Mouse (Mus musculus) midbrain, embryonic 16.5 days (tissue): ENCODE measurements at regions not wholly inside any gene's neighbourhood (a gene's known extent, or its start where the extent isn't known, plus 50 kb on each side); places are given as distances from the start of the nearest gene placed in this dataset.

ENCODE experiments used
- ATAC-seq: fragments of 200-750 bp; cut with Nextera tagmentation; 2 replicates; pipeline ENCODE4 v1.8.0; 2017; ENCODE audit warnings: moderate TSS enrichment
- H3K27ac ChIP-seq: fragments of 300-500 bp; sonication (generic); 2 replicates; pipeline ENCODE4 v1.5.1; 2014; ENCODE audit warnings: mild to moderate bottlenecking, low read length, mixed read lengths
- H3K27me3 ChIP-seq: fragments of 300-500 bp; sonication (generic); 2 replicates; pipeline ENCODE4 v1.6.1; 2014; ENCODE audit warnings: low read depth, low read length, mixed read lengths; ENCODE audit not compliant: control insufficient read depth, insufficient read depth
- H3K36me3 ChIP-seq: fragments of 300-500 bp; sonication (generic); 2 replicates; pipeline ENCODE4 v1.6.1; 2014; ENCODE audit warnings: mild to moderate bottlenecking, low read length, moderate library complexity, mixed read lengths; ENCODE audit not compliant: control insufficient read depth, insufficient read depth
- H3K4me1 ChIP-seq: fragments of 300-500 bp; sonication (generic); 2 replicates; pipeline ENCODE4 v1.6.1; 2014; ENCODE audit warnings: mild to moderate bottlenecking, low read length, mixed read lengths; ENCODE audit not compliant: control insufficient read depth, insufficient read depth
- H3K4me2 ChIP-seq: fragments of 300-500 bp; sonication (generic); 2 replicates; pipeline ENCODE4 v1.6.1; 2014; ENCODE audit warnings: mild to moderate bottlenecking, low read length, mixed read lengths
- H3K4me3 ChIP-seq: fragments of 300-500 bp; sonication (generic); 2 replicates; pipeline ENCODE4 v1.5.1; 2014; ENCODE audit warnings: low read depth, mild to moderate bottlenecking, low read length, moderate library complexity, mixed read lengths
- H3K9ac ChIP-seq: fragments of 300-500 bp; sonication (generic); 2 replicates; pipeline ENCODE4 v1.6.1; 2014; ENCODE audit warnings: low read depth, low read length, mixed read lengths
- H3K9me3 ChIP-seq: fragments of 300-500 bp; sonication (generic); replicated peaks from 2 replicates; pipeline ENCODE4 v1.6.1; 2014; ENCODE audit warnings: mild to moderate bottlenecking, low read length, mixed read lengths; ENCODE audit not compliant: control insufficient read depth, poor library complexity, severe bottlenecking
- WGBS: fragments of 180-500 bp; shearing (Covaris S2); extraction: QIAGEN DNeasy Blood & Tissue Kit; methylation state at CpG from one replicate; pipeline ENCODE4 v1.1.7; 2014; 5-methylcytosine and 5-hydroxymethylcytosine counted together

DNA sequence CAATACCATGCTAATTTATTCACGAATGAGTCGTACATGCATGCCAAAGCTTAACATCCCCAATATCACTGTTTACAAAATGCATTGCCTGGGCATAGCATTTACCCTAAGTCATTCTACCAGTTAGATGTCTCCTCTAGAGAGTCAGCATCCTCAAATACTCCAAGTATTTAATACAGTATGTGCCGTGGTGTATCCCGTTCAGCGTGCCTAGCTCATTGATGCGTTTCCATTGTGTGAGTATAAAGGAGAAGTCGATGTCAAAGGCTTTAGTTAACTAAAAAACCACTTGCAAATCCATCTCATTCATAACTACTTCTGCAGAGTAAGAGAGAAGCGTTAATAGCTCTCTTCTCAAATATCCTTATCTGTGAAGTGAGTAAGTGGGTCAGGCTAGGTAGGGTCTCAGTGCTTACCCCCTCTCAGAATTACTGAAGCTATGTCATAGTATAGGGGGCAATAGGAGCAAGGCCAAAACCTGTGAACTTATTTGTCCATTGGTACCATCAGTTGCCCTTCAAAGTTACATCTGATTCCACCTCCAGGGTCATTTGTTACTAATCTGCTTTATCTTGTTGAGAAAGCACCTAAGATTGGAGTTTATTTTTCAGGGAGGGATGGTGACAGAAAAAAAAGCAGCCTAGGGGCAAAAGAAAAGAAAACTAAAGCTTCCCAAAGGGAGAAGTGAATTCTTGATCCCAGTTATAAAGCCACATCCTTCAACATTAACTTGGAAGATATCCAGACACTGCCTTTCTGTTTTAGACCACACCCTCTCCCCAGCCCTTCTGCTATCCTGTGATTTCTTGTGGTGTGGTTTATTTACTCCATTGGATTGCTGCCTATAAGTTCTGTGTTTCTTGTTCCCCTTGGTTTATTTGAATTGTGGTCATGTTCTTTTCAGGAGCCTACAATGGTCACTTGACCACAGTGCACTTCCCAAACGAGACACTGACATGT lies 427.2 kb upstream of the Ubash3b start:
- 24% methylated on average over 9 of the region's 9 CpGs for WGBS
- Histone ChIP-seq H3K4me3 (peak overlapping the region; percentile 35), H3K27ac (peak overlapping the region; percentile 89), H3K4me1 (peaks cover 45% of the 10 kb centered on the region), H3K9me3 (no peaks in the 10 kb centered on the region), H3K27me3 (no peaks in the 10 kb centered on the region), H3K36me3 (peaks cover 12% of the 10 kb centered on the region), H3K9ac (peak overlapping the region; percentile 69), H3K4me2 (peak overlapping the region; percentile 96)
- no peak for ATAC-seq

DNA sequence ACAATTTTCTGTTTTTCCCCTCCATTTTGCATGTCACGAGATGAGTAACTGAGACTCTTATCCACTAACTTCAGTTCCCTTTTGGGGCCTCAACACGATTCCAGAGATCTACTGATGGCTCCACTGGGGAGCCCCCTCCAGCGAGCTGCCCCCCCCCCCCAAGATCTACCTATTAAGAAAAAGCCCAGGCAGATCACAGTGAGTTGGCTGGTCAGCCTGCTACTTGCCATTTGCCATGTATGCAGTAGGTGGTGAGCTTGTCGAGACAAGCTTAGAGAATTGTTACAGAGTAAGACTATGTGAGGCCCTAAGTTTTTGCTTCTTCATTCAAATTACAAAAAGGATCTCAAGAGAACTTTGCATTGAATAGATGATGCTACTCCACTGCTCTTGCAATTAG lies 426.3 kb upstream of the Ubash3b start:
- peak overlapping the region; percentile 52 for H3K4me3 ChIP-seq
- no peak for ATAC-seq
- H3K36me3 ChIP-seq: peaks cover 12% of the 10 kb centered on the region
- H3K9me3 ChIP-seq: no peaks in the 10 kb centered on the region
- peak overlapping the region; percentile 99 for H3K27ac ChIP-seq
- peak overlapping the region; percentile 90 for H3K9ac ChIP-seq
- WGBS: 12% methylated on average over 4 of the region's 4 CpGs
- H3K4me2 ChIP-seq: peak overlapping the region; percentile 96
- peaks cover 40% of the 10 kb centered on the region for H3K4me1 ChIP-seq
- H3K27me3 ChIP-seq: no peaks in the 10 kb centered on the region

DNA sequence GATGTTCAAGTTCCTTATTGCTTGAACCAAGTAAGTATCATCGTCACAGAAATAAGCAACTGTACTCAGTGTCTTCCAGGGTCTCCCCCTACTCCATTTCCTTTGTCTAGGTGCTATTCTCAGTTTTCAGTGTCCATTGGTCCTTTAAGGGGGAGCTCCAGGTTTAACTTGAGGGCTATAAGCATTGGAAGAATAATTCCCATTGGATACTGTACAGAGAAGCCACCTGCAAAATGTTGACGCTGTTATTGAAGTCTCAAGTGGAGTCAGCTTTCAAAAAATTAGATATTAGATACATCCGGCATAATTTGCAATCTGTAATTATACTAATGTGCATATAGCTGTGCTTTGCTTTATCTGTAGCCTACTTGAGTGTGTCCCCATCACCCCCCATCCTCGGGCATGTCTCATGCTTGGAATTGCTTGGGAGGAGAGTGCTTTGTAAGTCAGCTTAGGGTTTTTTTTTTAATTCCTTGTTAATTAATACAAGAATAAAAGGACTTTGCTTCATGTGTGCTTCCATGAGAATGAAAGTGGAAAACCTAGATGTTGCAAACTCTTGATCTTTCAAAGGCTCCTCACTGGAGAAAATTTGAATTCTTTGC lies 425.6 kb upstream of the Ubash3b start:
- WGBS: 18% methylated on average over 4 of the region's 4 CpGs
- H3K4me1 ChIP-seq: peaks cover 35% of the 10 kb centered on the region
- no peak for ATAC-seq
- no peaks in the 10 kb centered on the region for H3K27me3 ChIP-seq
- peaks cover 12% of the 10 kb centered on the region for H3K36me3 ChIP-seq
- peak overlapping the region; percentile 96 for H3K4me2 ChIP-seq
- peak overlapping the region; percentile 99 for H3K27ac ChIP-seq
- peak overlapping the region; percentile 90 for H3K9ac ChIP-seq
- no peaks in the 10 kb centered on the region for H3K9me3 ChIP-seq
- peak overlapping the region; percentile 52 for H3K4me3 ChIP-seq

DNA sequence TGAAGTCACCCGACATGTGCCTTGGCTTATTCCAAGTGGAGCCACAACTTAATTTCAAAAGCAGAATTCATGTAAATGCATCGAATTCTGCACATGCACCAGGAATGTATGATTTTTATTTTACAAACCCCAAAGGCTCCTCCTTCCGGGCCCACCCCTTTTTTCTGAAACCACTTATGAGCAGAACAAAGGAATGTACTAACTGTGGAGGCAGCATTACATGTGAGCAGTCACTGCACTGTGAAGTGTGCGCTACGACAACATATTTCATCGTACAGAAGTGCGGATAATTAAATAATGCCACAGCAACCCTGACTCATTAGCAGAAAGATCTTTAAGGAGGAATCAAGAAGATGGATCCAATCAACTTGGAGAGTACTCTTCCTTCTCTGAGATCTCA lies 424.8 kb upstream of the Ubash3b start:
- Histone ChIP-seq H3K4me3 (peak overlapping the region; percentile 52), H3K9me3 (no peaks in the 10 kb centered on the region), H3K27me3 (no peaks in the 10 kb centered on the region), H3K27ac (peak overlapping the region; percentile 99), H3K4me1 (peaks cover 30% of the 10 kb centered on the region), H3K9ac (peak overlapping the region; percentile 90), H3K4me2 (peak overlapping the region; percentile 96), H3K36me3 (peaks cover 12% of the 10 kb centered on the region)
- 8% methylated on average over 7 of the region's 7 CpGs for WGBS
- peak; percentile 74 for ATAC-seq

DNA sequence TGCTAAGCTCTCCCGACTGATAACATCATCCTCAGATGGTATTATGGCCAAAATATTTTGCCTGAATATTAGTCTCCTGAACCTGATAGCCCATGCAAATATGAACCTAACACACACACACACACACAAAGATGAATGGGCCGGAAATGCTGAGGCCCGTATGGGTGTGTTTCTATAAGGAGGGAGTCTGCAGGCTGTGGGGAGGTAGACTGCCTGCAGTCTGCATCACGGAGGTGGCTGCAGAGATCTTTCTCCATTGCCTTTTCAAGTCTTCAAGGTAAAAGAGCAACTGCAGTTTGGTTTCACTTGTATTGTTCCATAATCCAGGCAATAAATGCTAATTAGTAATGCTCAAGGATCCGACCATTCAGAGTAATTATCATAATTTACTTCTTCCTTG lies 424.3 kb upstream of the Ubash3b start:
- ATAC-seq: no peak
- WGBS: 3% methylated on average over 5 of the region's 5 CpGs
- Histone ChIP-seq H3K27me3 (no peaks in the 10 kb centered on the region), H3K9me3 (no peaks in the 10 kb centered on the region), H3K4me1 (peaks cover 25% of the 10 kb centered on the region), H3K36me3 (peaks cover 8% of the 10 kb centered on the region), H3K27ac (peak overlapping the region; percentile 99), H3K4me3 (peak overlapping the region; percentile 52), H3K4me2 (peak overlapping the region; percentile 96), H3K9ac (peak overlapping the region; percentile 90)

DNA sequence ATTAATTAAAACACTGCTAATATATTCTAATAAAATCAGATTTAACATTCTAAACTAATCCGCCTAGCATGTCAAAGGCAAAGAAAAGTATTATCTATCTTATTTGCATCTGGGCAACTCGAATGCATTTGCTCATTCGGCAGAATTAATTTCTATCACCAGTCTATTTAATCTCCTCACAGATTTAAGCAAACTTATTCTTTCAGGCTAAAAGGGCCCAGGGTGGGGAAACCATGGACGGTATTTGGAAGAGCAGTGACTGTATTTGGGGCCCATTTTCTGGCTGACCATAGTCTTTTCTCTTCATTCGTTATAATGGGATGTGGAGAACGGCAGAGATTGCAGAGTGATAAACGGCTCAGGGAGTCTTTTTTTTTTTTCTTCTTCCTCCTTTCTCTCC lies 423.5 kb upstream of the Ubash3b start:
- Histone ChIP-seq H3K4me2 (peak overlapping the region; percentile 68), H3K9me3 (no peaks in the 10 kb centered on the region), H3K9ac (peak overlapping the region; percentile 83), H3K36me3 (peaks cover under 1% of the 10 kb centered on the region; the same call in 1 of the 2 replicates), H3K4me1 (peaks cover 17% of the 10 kb centered on the region), H3K4me3 (peak overlapping the region; percentile 52), H3K27me3 (no peaks in the 10 kb centered on the region), H3K27ac (peak overlapping the region; percentile 96)
- WGBS: 3% methylated on average over 7 of the region's 7 CpGs
- ATAC-seq: no peak

DNA sequence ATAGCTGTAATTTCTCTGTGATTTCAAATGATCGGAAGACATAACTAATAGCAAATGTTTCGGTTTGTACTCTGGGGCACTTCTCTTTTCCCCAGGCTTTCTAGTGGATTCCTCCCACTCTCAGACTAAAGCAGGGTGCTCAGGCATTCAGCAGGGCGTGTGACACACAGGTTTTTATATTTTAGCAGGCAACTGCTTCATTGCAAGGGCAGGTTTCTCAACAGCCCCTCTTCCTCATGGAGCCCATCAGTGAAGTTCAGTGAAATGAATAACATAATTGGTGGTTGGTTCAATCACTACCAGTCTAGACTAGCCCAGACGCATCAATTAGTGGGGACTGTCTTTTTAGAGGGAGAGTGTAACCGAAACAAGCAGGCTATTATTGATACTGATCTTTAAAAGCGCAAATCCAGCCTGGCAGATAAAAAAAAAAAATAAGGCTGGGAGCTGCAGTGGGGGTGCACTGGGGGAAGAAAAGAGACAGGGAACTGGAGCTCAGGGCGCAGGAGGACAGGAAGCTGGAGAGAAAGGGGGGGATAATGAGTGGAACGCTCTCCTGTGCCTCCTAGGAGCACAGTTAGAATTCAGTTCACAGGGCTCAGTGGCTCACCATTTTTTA lies 422.3 kb upstream of the Ubash3b start:
- Histone ChIP-seq H3K4me1 (peaks cover 5% of the 10 kb centered on the region), H3K4me2 (peak overlapping the region; percentile 50), H3K4me3 (peak overlapping the region; percentile 69), H3K27me3 (no peaks in the 10 kb centered on the region), H3K27ac (peak overlapping the region; percentile 95), H3K36me3 (no peaks in the 10 kb centered on the region), H3K9ac (peak overlapping the region; percentile 89), H3K9me3 (no peaks in the 10 kb centered on the region)
- no peak for ATAC-seq
- WGBS: 3% methylated on average over 8 of the region's 8 CpGs

DNA sequence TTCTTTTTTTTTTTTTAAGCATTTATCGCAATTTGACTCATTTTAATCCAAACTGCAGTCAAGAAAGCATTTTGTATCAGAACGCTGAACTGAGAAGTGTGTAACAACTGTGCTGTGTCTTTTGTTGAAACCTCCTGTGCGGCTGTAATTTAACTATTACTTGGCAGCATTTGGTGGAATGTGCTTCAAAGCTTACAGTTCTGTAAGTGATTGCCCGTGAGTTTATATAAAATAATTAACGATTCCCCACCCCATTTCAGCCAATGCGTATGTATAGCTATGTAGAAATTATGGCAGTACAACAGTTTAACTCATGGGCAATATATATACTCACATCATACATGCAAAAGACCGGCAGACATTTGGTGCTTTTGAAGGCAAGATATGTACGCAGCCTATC lies 421.8 kb upstream of the Ubash3b start:
- Histone ChIP-seq H3K9me3 (no peaks in the 10 kb centered on the region), H3K4me3 (peak overlapping the region; percentile 69), H3K4me1 (peaks cover under 1% of the 10 kb centered on the region; the same call in 1 of the 2 replicates), H3K4me2 (peak overlapping the region; percentile 50), H3K36me3 (no peaks in the 10 kb centered on the region), H3K9ac (peak overlapping the region; percentile 89), H3K27ac (peak overlapping the region; percentile 95), H3K27me3 (no peaks in the 10 kb centered on the region)
- no peak for ATAC-seq
- 4% methylated on average over 8 of the region's 8 CpGs for WGBS
